Mouse (Mus musculus): ENCODE data around the gene Ceacam9.
"Not testable (repeated sequence)": the region's sequence is repeated elsewhere in the genome, so short reads cannot be mapped to it uniquely, and the experiment has no call there.

Gene Ceacam9

DNA sequence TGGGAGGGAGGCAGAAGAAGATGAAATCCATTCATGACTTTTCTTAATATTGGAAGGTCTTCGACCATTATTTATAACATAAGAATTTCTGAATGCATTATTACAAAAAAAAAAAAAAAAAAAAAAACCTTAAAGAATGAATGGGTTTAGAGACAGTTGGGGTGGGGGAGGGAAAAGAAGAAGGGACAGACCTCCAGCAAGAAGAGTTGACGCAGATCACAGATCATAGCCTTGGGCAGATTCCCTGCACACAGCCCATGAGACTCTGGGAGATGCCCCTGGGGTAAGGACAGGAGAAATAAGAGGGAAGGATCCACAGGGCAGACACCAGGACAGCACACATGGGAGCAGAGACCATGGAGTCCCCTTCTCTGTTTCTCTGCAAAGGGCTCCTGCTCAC is at the start of gene Ceacam9:
Gene Ceacam9, plus strand, starts transcription at position 301 of the 400 bp plus-strand sequence.
- DNase-seq (ENCODE audit: low spot score in 2 of 2) = no peak

DNA sequence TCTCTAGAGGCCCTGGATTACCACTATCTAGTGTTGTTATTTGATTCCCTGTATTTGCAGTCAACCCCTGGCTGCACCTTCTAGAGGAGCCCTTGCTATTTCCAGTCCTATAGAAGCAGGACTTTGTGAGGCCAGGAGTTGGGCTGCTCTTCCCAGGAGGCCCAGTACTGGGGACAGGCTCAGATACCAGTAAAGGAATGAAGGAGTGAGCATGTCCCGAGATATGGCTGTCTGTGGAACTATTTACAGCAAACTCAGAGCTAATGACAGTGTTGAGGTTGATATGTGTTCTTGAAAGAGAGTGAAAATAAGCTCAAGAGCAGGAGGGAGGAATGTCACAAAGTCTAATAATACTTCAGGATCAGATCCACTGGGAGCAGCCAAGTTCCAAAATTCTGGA is 47.9 kb upstream of the Ceacam9 start:
- DNase-seq (ENCODE audit: low spot score in 2 of 2) = no peak

- not testable (repeated sequence) for DNase-seq (ENCODE audit: low spot score in 2 of 2)
Measured at GRCm38 (mm10) chr7:16674699-16675098, 47.0 kb upstream of the Ceacam9 start.

DNA sequence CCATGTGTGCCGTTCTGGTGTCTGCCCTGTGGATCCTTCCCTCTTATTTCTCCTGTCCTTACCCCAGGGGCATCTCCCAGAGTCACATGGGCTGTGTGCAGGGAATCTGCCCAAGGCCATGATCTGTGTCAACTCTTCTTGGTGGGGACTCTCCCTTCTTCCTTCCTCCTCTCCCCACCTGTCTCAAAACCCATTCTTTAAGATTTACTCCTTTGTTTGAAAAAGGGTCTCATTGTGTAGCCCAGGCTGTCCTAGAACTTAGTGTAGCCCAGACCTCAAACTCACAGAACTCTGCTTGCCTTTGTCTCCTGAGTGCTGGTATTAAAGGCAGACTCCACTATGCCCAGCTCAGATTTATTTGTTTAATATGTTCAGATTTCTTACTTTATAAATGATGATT is 46.1 kb upstream of the Ceacam9 start, which contains the start of gene Ceacam15:
Gene Ceacam15, minus strand, starts transcription at position 101 of the 400 bp plus-strand sequence.
- no peak for DNase-seq (ENCODE audit: low spot score in 2 of 2)

DNA sequence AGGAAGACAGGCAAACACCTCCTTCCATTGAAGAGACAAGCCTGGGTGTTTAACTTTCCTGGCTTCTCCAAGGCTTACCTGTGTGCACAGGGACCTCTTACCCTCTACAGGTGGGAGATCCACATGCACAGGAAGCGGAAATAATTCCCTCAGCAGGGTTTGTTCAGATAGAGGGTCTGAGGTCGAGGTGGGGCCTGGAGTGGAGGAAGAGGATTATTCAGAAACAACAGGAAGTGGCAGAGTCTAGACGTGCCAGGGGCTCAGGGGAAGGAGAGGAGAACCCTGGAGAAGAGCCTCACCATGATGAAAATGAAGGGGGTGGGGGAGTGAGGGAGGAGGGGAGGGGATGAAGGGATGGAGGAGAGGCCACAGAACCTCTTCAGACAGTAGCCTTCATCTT is 41.5 kb upstream of the Ceacam9 start:
- not testable (repeated sequence) for DNase-seq (ENCODE audit: low spot score in 2 of 2)

DNA sequence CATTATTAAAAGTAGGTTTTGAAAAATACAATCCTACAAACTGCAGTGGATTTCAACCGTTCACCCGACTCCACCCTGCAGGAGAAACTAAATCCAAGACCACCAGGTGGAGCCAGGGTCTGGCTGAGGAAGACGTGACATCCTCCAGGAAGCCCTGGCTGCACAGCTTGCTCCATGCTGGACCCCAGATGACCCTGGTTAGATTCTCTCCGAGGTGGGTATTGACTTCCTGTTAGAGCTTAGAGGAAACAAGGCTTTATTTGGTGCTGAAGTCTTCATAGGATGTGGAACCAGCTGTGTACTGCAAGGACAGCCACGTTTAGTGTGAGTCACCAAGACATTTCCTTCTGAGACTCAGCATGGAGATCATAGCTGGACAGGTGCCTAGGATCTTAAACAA is 32.5 kb upstream of the Ceacam9 start:
- DNase-seq (ENCODE audit: low spot score in 2 of 2) = no peak

GRCm38 (mm10) chr7:16695025-16695424 is 26.7 kb upstream of the Ceacam9 start:
- peak in 1 of 2 experiments; percentile 61 for DNase-seq (ENCODE audit: low spot score in 2 of 2)

DNA sequence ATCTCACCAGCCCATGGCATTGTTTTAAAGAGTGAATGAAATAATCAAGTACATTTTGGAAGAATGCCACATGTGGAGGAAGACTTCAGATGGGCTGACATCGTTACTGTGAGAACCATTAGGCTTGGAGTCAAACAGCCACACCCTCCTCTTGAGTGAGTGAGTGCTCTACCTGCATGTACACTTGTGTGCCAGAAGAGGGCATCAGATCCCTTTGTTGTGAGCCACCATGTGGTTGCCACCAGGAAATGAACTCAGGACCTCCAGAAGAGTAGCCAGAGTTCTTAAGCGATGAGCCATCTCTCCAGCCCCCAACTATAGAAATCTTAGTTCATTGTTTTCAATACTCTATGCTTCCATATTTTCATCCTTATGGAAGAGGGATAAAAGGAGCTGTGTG is 22.7 kb upstream of the Ceacam9 start:
- no peak for DNase-seq (ENCODE audit: low spot score in 2 of 2)

DNA sequence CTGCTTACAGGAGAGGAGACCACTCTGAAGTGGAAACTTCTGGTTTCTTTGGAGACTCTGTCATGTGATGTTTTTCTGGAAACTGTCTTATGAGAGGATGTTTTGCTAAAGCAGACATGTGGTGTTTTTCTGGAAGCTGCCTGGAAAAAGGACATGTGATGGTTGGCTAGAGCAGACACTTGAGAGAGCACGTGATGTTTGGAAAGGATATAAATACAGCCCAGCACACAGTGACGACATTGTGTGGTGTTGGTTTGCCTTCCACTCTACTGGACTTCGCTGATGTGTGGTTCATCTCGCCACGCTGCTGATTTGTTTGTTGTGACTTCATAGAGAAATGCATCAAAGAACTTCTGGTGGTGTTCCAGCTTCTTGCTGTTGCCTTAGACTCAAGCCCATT is 21.1 kb upstream of the Ceacam9 start:
- no peak for DNase-seq (ENCODE audit: low spot score in 2 of 2)

- DNase-seq (ENCODE audit: low spot score in 2 of 2) = peak; percentile 48 to 70
Measured at GRCm38 (mm10) chr7:16706385-16706784, 15.3 kb upstream of the Ceacam9 start.

DNA sequence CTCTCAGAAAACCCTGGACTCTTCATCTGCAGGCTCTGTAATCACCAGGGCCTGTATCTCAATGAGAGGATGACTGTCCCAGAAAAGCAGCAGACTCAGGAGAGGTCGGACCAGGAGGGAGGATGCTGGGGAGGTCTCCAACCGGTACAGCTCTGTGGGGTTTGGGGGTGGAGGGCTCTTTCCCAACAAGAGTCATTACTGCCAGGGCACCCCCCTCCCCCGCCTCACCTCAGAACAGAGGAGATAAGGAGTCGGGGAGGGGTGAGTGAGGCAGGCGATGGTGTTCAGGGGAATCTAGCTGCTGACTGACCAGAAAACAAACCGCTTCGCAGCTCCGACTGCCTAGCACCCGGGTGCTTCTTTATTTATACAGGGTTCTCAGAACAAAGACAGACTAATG is 13.5 kb upstream of the Ceacam9 start:
- no peak for DNase-seq (ENCODE audit: low spot score in 2 of 2)

- no peak for DNase-seq (ENCODE audit: low spot score in 2 of 2)
Measured at GRCm38 (mm10) chr7:16710604-16711003, 11.1 kb upstream of the Ceacam9 start.

- DNase-seq (ENCODE audit: low spot score in 2 of 2) = no peak
Measured at GRCm38 (mm10) chr7:16712633-16713415, 8.9 kb upstream of the Ceacam9 start.

GRCm38 (mm10) chr7:16716456-16717152 is 5.1 kb upstream of the Ceacam9 start:
- not testable (repeated sequence) for DNase-seq (ENCODE audit: low spot score in 2 of 2)

DNA sequence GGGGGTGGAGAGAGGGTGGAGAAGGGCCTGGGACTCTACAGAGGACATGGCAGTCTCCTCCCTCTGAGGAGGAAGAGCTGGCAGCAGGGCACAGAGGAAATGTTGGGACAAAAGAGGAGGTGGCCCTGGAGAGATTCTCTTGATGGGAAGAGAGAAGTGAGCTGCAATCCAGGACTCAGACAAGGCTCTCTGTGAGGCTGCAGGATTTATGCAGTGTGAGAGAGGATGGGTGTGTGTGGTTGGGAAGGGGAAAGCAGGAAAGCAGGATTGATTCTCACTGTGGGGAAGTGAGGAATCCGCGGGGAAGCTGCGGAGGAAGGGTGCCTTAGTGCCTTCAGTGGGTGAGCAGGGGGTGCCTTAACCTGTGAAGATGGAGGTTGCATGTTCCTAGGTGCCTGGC is 761 bp downstream of the Ceacam9 start:
- not testable (repeated sequence) for DNase-seq (ENCODE audit: low spot score in 2 of 2)

- DNase-seq (ENCODE audit: low spot score in 2 of 2) = peak; percentile 75 to 87
Measured at GRCm38 (mm10) chr7:16728596-16729348, 7.0 kb downstream of the Ceacam9 start.

GRCm38 (mm10) chr7:16729563-16729962 is 7.8 kb downstream of the Ceacam9 start:
- peak in 1 of 2 experiments; percentile 41 for DNase-seq (ENCODE audit: low spot score in 2 of 2)

- no peak for DNase-seq (ENCODE audit: low spot score in 2 of 2)
Measured at GRCm38 (mm10) chr7:16730791-16731190, 9.1 kb downstream of the Ceacam9 start.

DNA sequence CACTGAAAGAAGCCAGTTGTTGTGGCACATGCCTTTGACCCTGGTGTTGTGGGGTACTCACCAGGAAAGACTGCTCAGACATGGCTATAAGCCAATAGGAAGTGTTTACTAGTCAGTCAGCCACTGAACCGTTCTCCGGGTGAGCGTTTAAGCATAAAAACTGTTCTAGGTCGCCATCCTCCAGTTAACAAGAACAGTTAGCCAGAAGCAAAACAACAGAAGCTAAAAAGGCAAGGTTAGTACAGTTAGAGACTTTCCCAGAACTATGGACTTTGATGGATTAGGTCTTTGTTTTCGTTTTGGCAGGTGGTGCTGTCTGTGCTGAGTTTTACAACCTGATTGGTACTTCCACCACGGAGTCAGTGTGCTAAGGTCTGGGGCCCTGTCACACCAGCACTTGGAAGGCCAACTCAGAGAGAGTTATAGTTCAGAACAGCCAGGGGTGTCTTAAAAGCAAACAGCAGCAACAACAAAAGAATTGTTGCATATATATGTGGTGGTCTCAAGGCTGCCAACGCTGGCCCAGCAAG is 10.2 kb downstream of the Ceacam9 start:
- no peak for DNase-seq (ENCODE audit: low spot score in 2 of 2)

GRCm38 (mm10) chr7:16737606-16738072 is 15.9 kb downstream of the Ceacam9 start:
- DNase-seq (ENCODE audit: low spot score in 2 of 2) = no peak

DNA sequence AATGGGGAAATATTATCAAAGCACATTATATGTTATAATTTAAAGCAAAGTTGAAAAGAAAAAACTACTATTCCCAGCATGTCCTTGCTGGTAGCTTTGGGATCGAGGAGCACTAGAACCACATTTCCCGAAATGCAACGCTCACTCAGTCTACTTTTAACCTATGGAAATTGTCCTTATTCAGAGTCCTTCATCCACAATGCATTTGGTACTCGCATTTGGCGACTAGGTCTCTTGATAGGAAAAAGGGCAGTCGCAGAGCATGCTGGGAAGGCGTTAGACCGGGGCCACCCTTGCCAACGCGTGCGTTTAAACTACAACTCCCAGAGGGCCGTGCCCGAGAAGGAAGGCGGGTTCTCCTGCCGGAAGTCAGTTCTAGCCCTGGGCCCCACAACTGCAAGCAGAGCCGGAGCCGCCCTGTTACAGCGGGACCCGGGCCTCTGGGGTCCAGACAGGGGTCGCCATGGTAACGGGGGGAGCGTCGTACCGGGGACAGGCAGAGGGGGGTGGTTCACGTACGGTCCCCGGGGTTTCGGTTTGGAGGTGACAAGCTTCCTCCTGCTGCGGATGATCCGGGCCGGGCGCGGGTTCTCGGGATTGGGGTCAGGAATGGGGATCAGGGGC is 16.5 kb downstream of the Ceacam9 start, which contains the start of gene Ap2s1:
Gene Ap2s1, plus strand, starts transcription at position 338 of the 624 bp plus-strand sequence.
- peak; percentile 99 for DNase-seq (ENCODE audit: low spot score in 2 of 2)
